Mouse (Mus musculus): Measurements from ENCODE around the gene Akr1c14.
"Not testable (repeated sequence)": the region's sequence is repeated elsewhere in the genome, so short reads cannot be mapped to it uniquely, and the experiment has no call there.

Gene Akr1c14

DNA sequence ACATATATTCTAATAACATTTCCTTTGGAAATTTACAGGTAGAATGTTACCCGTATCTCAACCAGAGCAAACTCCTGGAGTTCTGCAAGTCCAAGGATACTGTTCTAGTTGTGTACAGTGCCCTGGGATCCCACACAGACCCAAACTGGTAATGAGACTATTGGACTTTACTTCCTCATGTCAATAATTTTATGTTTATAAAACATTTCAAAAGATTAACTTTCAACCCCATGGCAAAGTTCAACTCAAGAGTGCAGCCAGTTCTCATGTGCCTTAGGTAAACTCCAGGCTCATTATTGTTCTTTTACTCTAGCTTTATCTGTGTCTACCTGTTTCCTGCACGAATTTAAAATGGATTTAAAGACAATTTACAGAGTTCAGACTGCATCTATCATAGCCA, at the start of gene Akr1c14:
Gene Akr1c14, plus strand, starts transcription at position 293 of the 400 bp plus-strand sequence.
- in situ Hi-C loops (cut with MboI; ENCODE audit: low sequenced_read_pairs), result no loop called here

DNA sequence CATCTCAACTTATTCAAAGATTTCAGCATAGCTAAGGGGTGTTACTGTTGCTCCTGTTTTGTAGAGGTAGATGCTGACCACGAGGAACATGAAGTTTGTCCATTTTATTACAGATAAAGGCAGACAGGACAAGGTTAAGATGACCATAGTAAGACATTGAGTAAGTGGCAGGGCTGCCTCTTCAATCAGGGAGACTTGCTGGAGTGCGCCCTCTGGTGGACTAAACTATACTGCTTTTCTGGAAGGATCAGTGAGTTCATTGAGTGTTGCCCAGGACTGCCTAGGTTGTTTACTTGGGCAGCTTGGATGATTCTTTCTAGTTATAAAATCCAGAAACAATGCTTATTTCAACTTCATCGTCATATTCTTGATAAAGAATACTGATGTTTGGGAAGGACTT, 47.1 kb upstream of the Akr1c14 start:
- in situ Hi-C loops (cut with MboI; ENCODE audit: low sequenced_read_pairs), result no loop called here

DNA sequence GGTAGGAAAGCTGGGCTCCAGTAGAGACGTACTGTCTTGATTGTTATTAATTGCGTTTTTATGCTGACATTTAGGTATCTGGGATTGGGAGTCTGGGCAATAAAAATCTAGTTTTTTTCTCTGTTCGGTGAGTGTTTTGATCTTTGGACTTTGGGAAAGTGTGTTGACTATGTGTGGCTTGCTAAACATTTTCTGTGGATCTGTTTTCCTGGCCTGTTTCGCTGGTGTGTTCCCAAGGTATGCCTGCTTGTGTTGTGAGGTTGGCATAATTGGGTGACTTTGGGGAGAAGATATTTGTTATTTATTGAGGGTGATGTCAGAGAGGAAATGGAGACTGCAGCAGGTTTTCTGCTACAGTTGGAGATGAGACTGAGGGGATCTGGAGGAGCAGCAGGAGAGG, 38.0 kb upstream of the Akr1c14 start:
- in situ Hi-C loops (cut with MboI; ENCODE audit: low sequenced_read_pairs), result no loop called here

DNA sequence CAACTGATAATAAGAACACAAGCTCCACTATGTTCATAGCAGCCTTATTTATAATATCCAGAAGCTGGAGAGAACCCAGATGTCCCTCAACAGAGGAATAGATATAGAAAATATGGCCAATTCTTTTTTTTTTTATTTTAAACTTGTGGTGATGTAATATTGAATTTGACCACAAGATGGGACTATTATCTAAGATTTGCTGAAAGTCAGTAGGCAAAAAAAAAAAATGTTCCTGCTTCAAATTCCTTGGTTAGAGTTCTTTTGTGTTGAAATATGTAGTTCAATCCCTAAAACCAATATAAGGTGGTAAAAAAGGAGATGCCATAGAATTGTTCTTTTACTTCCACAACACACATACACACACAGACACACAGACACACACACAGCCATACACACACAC, 35.0 kb upstream of the Akr1c14 start:
- in situ Hi-C loops (cut with MboI; ENCODE audit: low sequenced_read_pairs), result no loop called here

DNA sequence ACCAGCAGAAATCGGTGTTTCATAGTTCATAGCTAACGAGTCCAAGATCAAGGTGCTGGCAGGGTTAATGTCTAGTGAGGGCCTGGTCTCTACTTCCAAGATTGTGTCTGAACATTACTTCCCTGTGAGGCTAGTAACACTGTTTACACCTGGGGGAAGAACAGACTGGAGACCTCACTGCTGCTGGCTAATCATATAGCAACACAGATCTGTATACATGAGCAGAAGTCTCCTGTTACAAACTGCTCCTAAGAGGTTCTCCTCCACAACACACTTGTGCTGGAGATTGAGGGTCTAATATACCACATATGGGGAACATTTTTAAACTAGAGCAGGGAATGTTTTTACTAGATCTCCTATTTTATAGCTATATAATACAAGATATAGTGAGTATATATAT, 18.9 kb upstream of the Akr1c14 start:
- in situ Hi-C loops (cut with MboI; ENCODE audit: low sequenced_read_pairs), result no loop called here

DNA sequence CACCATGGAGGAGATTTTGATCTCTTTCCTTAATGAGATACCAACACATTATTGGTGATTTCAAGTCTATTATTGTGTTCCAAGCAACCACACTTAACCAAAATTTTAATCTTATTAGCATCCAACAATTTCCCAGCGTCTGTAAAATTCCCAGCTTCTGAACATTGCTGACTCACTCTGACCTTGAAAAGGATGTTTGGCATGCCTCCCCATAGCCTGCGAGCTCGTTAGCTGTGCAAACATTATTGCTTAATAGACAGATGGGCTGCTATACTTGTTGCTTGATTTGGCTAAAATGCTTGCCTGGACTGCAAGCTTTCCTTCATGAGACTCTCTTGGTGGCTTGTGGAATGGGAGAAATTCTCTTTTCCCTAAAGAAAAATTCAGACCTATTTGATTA, 16.3 kb upstream of the Akr1c14 start:
- in situ Hi-C loops (cut with MboI; ENCODE audit: low sequenced_read_pairs), result no loop called here

DNA sequence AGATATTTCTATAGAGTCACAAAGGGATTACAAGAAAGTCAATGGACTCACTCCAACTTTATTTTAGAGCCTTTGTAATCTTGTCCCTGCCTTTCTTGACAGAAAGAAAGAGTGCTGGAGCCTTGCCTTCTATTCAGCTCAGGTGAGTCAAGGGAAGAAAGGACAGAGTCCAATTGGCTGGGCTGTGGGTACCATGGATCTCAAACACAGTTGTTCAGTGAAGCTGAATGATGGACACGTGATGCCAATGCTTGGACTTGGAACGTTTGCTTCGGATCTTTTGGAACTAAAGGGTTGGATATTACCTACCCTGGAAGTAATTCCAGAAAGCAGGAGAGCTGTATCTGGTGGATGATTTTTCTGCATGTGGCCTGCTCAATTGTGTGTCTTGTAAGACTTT, 13.8 kb upstream of the Akr1c14 start:
- in situ Hi-C loops (cut with MboI; ENCODE audit: low sequenced_read_pairs), result no loop called here

DNA sequence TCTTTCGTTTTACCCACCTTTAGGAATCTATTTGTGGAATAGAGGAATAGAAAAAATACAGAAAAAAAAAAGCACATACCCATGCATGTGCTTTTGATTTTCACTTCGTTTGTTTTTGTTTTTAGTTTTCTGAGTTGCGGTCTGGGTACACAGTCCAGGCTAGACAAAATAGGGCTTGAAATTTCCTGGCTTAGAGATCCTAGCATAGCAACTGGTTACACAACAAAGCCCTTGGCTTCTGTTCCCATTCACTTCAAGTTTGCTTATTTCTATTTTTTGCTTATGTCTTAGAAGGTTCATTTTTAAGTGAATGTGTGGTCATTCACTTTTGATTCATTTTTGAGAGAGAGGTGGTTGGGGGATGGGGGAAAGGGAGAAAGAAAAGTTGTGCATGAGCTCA, 2.7 kb upstream of the Akr1c14 start:
- in situ Hi-C loops (cut with MboI; ENCODE audit: low sequenced_read_pairs), result no loop called here

DNA sequence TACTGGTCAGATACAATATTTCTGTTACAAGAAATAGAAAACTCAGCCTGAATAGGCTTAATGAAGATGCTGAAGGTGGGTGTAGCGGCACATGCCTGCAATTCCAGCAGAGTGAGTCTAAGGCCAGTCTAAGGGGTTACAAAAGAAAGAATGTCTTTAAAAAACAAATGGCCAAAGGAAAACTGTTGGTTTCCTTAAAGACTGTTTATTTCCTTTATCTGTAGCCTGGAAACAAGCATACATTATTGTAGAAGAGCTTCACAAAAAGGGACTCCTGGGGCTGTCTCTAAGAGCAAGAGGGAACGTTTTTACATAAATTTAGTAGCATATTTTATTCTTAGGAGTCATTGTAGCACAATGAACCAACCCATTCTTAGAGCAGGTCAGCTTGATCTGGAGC, 2.0 kb upstream of the Akr1c14 start:
- in situ Hi-C loops (cut with MboI; ENCODE audit: low sequenced_read_pairs), result no loop called here

DNA sequence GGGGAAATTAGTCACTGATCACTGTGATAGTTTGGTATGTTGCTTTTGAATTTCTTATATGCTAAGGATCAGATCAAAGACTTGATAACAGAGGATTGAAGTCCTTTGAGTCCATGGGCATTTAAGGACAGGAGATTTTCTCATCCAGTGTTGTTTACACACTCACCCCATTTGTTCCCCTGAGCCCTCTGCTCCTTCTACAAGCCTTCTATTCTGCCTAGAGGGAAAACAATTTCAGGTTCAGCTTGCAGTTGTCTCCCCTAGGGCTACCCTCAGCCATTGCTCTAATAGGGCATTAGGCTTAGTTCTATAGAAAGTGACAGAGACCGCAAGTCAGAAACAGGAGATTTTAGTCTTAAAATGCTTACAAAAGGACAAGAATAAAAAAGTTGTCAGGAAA, 585 bp upstream of the Akr1c14 start:
- in situ Hi-C loops (cut with MboI; ENCODE audit: low sequenced_read_pairs), result no loop called here

DNA sequence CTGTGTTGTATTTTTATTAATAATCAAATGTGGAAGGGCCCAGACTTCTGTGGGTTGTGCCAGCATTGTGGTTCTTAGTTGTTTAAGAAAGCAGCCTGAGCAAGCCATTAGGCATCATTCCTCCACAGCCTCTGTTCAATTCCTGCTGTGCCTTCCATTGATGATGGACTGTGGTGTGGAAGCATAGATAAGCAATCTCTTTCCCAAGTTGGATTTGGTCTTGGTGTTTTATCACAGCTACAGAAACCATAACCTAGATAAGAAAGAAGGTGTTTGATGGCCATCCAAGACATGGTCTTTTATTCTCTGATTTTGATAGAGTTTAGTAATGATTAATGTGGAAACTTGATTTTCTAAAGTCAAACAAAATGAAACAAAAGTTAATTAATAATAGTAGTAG, 844 bp downstream of the Akr1c14 start:
- in situ Hi-C loops (cut with MboI; ENCODE audit: low sequenced_read_pairs), result no loop called here

DNA sequence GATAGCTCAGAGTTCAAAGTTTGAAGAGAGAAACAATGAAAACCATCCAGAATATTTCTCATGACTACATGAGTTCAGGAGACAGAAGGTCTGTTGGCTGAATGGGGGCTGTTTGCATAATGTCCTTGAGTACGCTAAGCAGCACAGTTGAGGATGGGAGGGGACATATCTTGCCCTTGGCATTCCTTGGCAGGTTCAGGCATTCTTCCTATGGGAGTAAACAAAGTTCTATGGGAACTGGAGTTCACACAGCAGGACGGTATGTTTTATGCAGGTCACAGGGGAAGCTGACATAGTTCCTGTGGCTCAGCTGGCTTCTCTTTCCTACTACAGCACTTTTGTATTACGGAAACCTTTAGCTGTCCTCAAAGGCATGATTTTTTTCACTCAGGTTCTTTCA, 6.6 kb downstream of the Akr1c14 start:
- in situ Hi-C loops (cut with MboI; ENCODE audit: low sequenced_read_pairs), result no loop called here

DNA sequence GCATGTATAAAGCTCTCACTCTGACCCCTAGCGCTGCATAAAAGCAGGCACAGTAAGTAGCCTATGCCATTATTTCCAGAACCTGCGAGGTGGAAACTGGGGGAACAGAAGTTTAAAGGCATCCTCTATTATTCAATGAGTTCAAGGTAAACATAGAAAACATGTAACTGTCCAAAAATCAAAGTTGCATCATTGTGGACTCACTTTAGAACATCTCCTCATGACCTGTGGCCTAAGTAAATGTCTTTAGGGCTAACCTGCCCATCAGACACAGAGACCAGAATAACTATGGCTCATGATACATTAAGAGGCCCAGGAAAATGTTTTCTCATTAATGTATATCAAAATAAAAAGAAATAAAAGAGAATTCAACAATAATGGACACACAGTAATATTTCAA, 7.4 kb downstream of the Akr1c14 start:
- in situ Hi-C loops (cut with MboI; ENCODE audit: low sequenced_read_pairs), result no loop called here

DNA sequence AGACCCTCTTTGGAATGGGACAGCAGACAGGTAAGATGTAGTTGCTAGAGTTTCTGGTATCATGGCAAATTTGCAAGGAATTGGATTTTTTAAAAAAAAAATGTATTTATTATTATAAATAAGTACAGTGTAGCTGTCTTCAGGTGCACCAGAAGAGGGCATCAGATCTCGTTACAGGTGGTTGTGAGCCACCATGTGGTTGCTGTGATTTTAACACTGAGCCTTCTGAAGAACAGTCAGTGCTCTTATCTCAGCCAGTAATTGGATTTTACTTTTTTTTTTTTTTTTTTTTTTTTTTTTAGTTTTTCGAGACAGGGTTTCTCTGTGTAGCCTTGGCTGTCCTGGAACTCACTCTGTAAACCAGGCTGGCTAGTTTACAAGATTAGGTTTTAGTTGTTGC, 9.4 kb downstream of the Akr1c14 start:
- in situ Hi-C loops (cut with MboI; ENCODE audit: low sequenced_read_pairs), result not testable (repeated sequence)

DNA sequence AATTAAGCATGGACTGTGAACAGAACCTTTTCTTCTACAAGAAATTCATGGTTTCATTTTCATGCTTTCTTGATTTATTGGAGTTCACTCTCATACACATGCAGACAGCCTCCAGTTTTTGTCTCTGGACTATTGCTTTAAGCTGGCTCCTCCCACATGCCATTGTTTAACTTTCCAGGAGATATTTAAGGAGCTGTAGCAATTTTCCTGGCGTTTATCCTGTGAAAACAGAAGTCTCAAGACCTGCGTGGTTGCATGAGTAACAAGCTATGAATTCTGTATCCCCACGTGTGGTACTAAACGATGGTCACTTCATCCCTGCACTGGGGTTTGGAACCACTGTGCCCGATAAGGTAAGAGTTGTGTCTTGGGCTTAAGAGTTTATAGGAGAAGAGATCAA, 10.6 kb downstream of the Akr1c14 start:
- in situ Hi-C loops (cut with MboI; ENCODE audit: low sequenced_read_pairs), result no loop called here

DNA sequence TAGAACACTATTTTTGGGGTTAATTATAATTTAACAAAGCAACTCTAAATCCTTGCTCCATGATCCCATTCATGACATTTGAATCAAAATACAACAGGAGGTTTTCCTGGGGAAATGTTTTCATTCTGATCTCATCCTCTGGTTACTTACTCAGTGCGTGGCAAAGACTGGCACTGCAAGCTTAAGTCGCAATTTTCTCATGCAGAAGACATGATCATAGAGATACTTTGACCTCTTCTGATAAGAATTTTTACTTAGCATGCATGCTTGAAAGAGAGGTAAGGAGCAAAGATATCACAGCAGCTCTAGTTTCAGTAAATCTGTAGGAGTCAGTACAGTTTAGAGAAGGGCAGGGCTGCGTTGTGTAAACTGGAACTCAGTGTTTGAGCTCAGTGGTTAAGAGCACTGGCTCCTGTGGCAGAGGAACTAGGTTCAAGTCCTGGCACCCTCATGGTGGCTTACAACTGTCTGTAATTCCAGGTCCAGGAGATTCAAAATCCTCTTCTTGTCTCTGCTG, 11.5 kb downstream of the Akr1c14 start:
- in situ Hi-C loops (cut with MboI; ENCODE audit: low sequenced_read_pairs), result no loop called here

DNA sequence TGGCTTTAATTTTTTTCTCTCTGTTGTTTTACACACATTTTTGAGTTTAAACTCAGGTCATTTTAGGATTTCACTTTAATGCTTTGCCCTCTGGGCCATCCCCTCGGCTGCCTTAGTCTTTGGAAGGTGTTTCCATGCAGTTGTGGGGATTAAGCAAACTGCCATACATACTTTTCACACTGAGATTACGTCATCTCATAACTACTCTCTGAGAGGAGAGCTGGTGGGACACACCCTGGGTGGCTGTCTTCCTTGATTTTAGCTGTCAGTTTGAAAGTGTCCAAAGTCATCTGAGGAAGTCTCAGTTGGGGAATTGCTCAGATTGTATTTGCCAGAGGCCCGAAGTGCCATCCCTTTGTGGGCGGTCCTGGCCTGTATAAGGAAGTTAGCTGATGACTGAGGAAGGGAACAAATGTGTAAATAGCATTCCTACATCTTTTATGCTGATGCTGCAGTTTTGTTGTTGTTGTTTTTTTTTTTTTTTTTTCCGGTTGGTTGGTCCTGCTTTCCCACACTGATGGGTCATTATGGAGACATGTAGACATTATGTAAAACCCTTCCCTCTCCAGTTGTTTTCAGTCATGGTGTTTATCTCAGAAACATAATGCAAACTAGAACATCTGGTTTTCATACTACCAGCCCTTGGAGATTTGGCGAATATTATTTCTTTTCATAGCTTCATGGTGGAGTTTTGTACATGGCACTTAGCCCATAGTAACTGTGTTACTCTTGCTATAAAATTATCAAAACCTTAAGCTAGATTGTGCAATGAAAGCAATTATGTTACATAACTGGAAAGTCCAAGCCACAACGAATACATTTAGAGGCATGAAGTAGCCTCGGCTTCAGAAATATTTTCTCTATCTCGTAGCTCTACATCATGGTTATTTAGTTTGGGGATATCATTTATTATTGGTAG, 28.0 kb downstream of the Akr1c14 start:
- in situ Hi-C loops (cut with MboI; ENCODE audit: low sequenced_read_pairs), result no loop called here

DNA sequence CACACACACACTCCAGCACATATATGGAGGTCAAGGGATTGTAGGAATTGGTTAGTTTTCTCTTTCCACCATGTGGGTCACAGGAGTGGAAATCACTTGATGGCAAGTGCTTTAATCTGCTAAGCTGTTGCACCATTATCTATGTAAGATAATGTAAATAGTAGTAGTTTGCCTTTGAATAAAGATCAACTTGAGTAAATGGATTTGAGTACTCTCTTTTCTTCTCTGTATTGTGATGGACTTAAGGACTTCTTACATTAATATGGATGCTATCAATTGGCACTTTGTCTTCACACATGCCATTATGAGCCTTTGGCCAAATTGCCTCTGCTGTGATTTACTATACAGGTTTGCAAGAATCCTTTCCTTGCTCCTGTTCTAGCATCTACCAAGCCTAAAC, 31.1 kb downstream of the Akr1c14 start:
- in situ Hi-C loops (cut with MboI; ENCODE audit: low sequenced_read_pairs), result no loop called here

DNA sequence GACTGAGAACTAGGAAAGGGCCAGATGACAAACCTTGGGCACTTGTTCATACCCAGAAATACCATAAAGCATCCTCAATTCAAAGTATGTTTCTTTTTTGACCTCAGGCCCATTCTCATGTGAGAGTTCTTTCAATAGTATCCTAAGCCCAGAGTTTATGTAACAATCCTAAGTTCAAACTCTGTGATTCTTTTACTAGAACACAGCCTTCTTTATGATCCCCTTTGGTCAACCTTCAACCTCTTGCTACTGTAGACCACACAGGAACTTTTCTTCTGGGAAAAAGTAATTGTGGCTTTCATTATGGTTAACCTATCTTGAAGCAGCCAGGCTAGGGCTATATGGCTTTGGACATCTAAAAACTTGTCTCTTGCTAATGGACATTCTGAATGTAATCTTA, 52.9 kb downstream of the Akr1c14 start:
- in situ Hi-C loops (cut with MboI; ENCODE audit: low sequenced_read_pairs), result no loop called here

DNA sequence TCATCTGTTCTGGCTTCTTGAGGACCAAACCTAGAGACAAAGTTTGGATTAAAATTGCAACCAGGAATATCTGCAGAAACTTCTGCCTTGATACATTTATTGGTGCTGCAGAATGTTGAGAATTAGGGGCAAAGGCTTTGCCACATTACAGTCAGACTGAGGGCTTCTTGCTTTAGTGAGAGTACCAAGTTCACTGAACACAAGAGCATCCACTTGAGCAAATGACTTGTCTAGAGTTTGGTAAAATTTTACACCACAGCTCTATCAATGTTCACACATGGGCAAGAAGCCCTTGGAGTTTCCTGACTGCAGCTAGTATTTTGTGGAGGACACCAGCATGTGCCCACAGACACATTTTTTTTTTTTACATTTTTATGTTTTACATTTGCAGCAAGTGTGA, 53.9 kb downstream of the Akr1c14 start:
- in situ Hi-C loops (cut with MboI; ENCODE audit: low sequenced_read_pairs), result no loop called here

DNA sequence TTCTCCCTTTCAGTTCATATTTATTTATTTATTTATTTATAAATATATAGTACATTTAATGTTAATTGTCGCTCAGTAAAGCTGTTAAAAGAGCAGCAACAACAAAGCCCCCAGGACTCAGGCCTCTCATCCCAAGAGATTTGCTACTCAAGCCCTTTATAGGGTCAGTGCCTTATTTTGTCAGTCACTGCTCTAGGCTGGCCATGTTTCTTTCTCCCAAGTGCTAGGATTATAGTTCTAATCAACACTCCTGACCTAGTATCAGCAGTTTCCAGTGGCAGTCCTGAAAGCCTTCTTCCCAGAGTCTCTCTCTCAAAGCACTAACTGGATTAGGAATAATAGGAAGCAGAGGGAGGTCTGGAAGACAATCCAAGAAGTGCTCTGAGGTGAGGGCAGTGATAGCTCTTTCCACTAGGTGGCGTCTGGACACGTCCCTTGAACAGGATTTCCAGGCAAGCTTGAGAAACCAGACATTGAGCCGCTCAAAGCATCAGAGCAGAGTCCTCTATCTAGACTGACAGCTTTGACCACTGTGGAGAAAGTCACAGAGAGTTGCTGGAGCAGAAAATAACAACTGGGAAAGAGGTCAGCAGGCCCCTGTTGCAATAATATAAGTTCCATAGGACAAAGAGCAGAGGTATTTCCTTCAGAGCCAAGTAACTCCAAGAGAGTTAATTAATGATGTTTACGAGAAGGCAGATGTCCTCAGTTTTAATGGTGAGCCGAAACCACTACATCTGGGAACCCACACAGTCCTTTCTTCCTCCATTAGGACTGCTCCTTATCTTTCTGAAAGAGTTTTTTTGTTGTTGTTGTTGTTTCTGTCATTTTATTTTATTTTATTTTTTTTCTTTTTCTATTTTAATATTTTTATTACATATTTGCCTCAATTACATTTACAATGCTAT, 61.7 kb downstream of the Akr1c14 start:
- in situ Hi-C loops (cut with MboI; ENCODE audit: low sequenced_read_pairs), result loop anchor here (10.0 kb wide), 1 partner anchor 174 kb away; no protein-coding TSS in a partner anchor
